In genomic region chr15:10464678-10465077, GRCm38 (mm10) we compare ENCODE assay signal across 22 mouse cellular contexts. TPM values are rescaled to one million over a fixed set of nuclear protein-coding genes. Genes with fewer than 3 reads are reported as not detected.
DNase-seq lines count a peak whose midpoint lies in the region; ATAC-seq lines count a peak whose summit lies in the region.
"Had no signal": no experiment of that assay in that cellular context is flagged by ENCODE, and none has a peak within 500 bp of the region (broad histone marks: within the 10 kb centered on the region; RNA-seq: fewer than 3 reads in every experiment).

No protein-coding gene starts in this region.

- intact Hi-C loops in heart, postnatal 10 days (cut with DNase I) = loop anchor here (5.0 kb wide), 1 partner anchor 1702 kb away; no protein-coding TSS in a partner anchor

- peak; percentile 52 for DNase-seq in heart, adult 11 months
- no peak for DNase-seq in heart, postnatal 10 days
- DNase-seq in testis, postnatal 10 days (ENCODE audit: low spot score) = peak; percentile 13
- no peak for DNase-seq in testis, postnatal 14 days (ENCODE audit: low spot score)
- no peak for DNase-seq in urinary bladder, postnatal 14 days (ENCODE audit: low spot score)
- DNase-seq: adrenal gland, adult 8-10 months; adrenal gland, postnatal 14 days; adrenal gland, postnatal 36 days; B cell, adult 2 months; cerebellum, adult 11-12 months; cerebellum, adult 8-10 months; cerebellum, adult 9-11 months; cerebellum, postnatal 14 days; cerebellum, postnatal 36 days; embryo, embryonic 11 days; forebrain, postnatal 0 days had no signal

- ATAC-seq in megakaryocyte-erythroid progenitor cell, adult 5-6 weeks (replicated peaks; ENCODE audit: low FRiP score, low TSS enrichment, poor library complexity, severe bottlenecking) = peak; percentile 82
- ATAC-seq: activated CD4-positive, CD25-positive, alpha-beta regulatory T cell, adult 4 months; CD4-positive, CD25-positive, alpha-beta regulatory T cell, adult 4 months; forebrain, embryonic 13.5 days; forebrain, embryonic 15.5 days; forebrain, postnatal 0 days; Patski had no signal

RNA-seq across cellular contexts. Expression of gene Dnajc21, which starts 5.6 kb away (rescaled TPM):
- total RNA-seq in heart, postnatal 10 days (2021) = 10 to 100 TPM; 18.7 to 21.6 TPM
- total RNA-seq in megakaryocyte-erythroid progenitor cell, adult 5-6 weeks (2014; fragmentation: Nextera tagmentation) = 39.6 and 43.5 TPM in 2 replicates
- 70.9 and 82.4 TPM in 2 replicates for total RNA-seq in megakaryocyte-erythroid progenitor cell, adult 5-6 weeks (2017)

RNA-seq across cellular contexts. Expression of gene Brix1, which starts 21.1 kb away (rescaled TPM):
- total RNA-seq in heart, postnatal 10 days (2021) = 10 to 100 TPM; 23.3 to 25.3 TPM
- total RNA-seq in megakaryocyte-erythroid progenitor cell, adult 5-6 weeks (2014; fragmentation: Nextera tagmentation) = 63.7 and 68.4 TPM in 2 replicates
- total RNA-seq in megakaryocyte-erythroid progenitor cell, adult 5-6 weeks (2017) = 64.8 and 73.8 TPM in 2 replicates

RNA-seq across cellular contexts. Expression of gene Rad1, which starts 21.1 kb away (rescaled TPM):
- total RNA-seq in heart, postnatal 10 days (2021) = 1 to 10 TPM; 6.6 to 8.9 TPM
- 31.5 and 46.9 TPM in 2 replicates for total RNA-seq in megakaryocyte-erythroid progenitor cell, adult 5-6 weeks (2014; fragmentation: Nextera tagmentation)
- total RNA-seq in megakaryocyte-erythroid progenitor cell, adult 5-6 weeks (2017) = 23.1 and 23.4 TPM in 2 replicates

Comparison
In these comparisons a context has a peak if more than half of its experiments do, and no peak if none do; other contexts are left out.
1. DNase-seq: peak in heart, adult 11 months (single experiment) and testis, postnatal 10 days (single experiment); none in heart, postnatal 10 days (0 of 2), testis, postnatal 14 days (single experiment) and urinary bladder, postnatal 14 days (single experiment).